Mouse (Mus musculus) cerebellum, adult 2 months (tissue): ENCODE results near the gene Aph1b. TPM values are rescaled to one million over a fixed set of nuclear protein-coding genes. Genes with fewer than 3 reads are reported as not detected.

Source experiments
- DNase-seq, 2 experiments: peaks; one replicate each; pipeline ENCODE4 v3.0.0; 2021
- H3K27ac ChIP-seq: fragments of 200-500 bp; 2 replicates; pipeline ENCODE4 v1.5.1; 2012; ENCODE audit warnings: low read length, control low read depth, inconsistent platforms; ENCODE audit not compliant: insufficient read depth
- H3K27me3 ChIP-seq: fragments of 200-500 bp; 2 replicates; pipeline ENCODE4 v1.6.1; 2012; ENCODE audit warnings: inconsistent platforms, mild to moderate bottlenecking, low read length, moderate library complexity; ENCODE audit not compliant: control insufficient read depth, insufficient read depth
- H3K4me1 ChIP-seq: fragments of 200-500 bp; 2 replicates; pipeline ENCODE4 v1.6.1; 2011; ENCODE audit warnings: low read length; ENCODE audit not compliant: control insufficient read depth, insufficient read depth
- H3K4me3 ChIP-seq: fragments of 200-500 bp; replicated peaks from 2 replicates; pipeline ENCODE3; 2011; ENCODE audit warnings: mild to moderate bottlenecking, low read depth, low read length, control low read depth; ENCODE audit not compliant: insufficient read depth
- CTCF ChIP-seq: fragments of 200-500 bp; IDR thresholded peaks from 2 replicates; pipeline ENCODE4 v1.5.1; 2011; ENCODE audit warnings: low read depth, mild to moderate bottlenecking, control low read depth, low read length, moderate library complexity, borderline replicate concordance; ENCODE audit not compliant: insufficient read depth
- POLR2A ChIP-seq: fragments of 200-500 bp; IDR thresholded peaks from 2 replicates; pipeline ENCODE4 v1.6.1; 2011; ENCODE audit warnings: low read length, control low read depth, borderline replicate concordance; ENCODE audit not compliant: insufficient read depth
- WGBS: fragments of 180-500 bp; shearing (Covaris S2); methylation state at CpG from one replicate; pipeline ENCODE4 v1.1.7; 2018; 5-methylcytosine and 5-hydroxymethylcytosine counted together
- polyA plus RNA-seq: library from polyadenylated mRNA; depleted of rRNA; stranded (reverse); fragments of >200 nt; gene quantifications from 2 replicates; pipeline ENCODE4 v1.2.3, GENCODE M21; 2012; rRNA removed

Gene Aph1b
- polyA plus RNA-seq, 1 experiment = 16.0 TPM

DNA sequence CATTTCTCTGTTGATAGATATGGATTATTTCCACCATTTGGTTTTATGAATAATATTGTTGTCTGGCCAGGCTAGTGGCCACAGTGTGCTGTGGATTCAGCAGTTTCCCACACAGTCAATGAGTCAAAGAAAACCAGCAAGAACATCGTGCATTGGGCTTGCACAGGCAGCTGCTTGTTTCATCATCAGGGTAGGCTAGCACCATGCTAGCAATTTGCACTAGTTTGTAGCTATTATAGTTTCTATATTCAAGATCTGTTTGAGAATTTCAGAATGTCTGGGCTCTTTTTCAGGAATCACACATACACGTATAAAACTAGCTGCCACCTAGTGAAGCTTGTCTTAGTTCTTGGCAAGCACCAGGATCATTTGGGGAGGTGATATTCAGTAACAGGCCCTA, 60.2 kb downstream of the Aph1b start:
- H3K27me3 ChIP-seq = no peaks in the 10 kb centered on the region
- no peak overlapping the region for H3K27ac ChIP-seq
- WGBS = 83% methylated on average over 2 of the region's 2 CpGs
- peaks cover 25% of the 10 kb centered on the region; the same call in 1 of the 2 replicates for H3K4me1 ChIP-seq
- H3K4me3 ChIP-seq = no peak overlapping the region
- DNase-seq = no peak
- TF ChIP-seq POLR2A (no peak), CTCF (no peak)

DNA sequence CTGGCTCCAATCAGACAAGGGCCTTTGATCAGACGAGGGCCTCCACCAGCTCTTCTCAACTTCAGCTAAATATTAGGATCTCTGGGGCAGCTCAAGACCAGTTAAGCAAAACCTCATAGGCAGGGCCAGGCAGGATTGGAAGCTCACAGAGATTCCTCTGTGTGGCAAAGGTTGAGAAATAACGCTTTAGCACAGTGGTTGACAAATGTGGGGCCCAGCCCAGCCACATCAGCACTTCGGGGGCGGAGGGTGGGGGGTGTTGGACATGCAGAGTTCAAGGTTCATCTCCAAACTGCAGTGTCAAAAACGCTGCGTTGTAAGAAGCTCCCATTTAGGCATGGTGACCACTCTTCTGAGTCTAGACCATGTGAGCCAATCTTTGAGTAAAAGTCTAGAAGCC, 60.7 kb downstream of the Aph1b start:
- Histone ChIP-seq H3K4me3 (no peak overlapping the region), H3K4me1 (peaks cover 25% of the 10 kb centered on the region; the same call in 1 of the 2 replicates), H3K27me3 (no peaks in the 10 kb centered on the region), H3K27ac (no peak overlapping the region)
- WGBS = 92% methylated on average over 6 of the region's 6 CpGs
- TF ChIP-seq POLR2A (no peak), CTCF (no peak)
- no peak for DNase-seq

DNA sequence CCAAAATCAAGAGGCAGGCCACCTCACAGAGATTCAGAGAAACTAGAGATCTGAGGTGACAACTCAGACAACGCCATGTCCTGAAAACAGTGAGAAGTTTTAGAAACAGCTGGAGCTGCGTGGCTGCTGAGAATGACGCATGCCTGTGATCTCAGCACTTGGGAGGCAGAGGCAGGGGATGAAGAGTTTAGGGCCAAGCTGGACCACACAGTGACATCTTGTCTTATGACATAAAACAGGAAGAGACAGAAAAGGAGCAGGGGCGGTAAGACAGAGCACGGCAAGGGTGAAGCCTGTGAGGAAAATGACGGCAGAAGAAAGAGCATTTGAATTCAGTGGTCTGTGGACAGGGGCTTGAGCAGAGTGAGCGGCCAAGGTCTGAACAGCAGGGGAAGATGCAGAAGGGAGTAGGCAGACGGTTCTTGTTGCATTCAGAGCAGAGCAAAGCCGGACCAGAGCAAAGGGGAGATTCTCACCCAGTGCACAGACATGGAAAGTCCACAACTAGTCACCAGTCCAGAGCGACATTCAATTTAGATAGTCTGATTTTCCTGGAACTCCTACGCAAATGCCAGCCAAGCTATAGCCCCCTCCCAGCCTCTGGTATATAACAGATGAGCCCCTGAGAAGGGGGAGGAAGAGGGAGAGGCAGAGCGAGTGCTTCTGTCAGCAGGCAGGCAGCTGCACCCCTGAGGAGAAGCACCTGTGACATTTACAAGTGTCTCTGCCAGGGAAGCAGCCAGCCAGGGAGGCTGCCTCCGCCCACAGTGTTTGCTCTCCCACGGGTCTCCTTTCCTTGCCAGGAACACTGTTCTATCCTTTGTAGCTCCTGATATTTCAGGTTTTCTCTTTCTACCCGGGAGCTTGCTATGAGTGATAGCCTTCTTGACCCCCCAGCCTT, 62.2 kb downstream of the Aph1b start:
- Histone ChIP-seq H3K27me3 (no peaks in the 10 kb centered on the region), H3K27ac (peak overlapping the region; percentile 75), H3K4me3 (peak overlapping the region; percentile 7), H3K4me1 (peaks cover 27% of the 10 kb centered on the region; the same call in 1 of the 2 replicates)
- 19% methylated on average over 15 of the region's 15 CpGs for WGBS
- TF ChIP-seq CTCF = no peak
- TF ChIP-seq POLR2A = peak; percentile 30; the same call in 1 of the 2 replicates
- peak; percentile 88 to 94 for DNase-seq

DNA sequence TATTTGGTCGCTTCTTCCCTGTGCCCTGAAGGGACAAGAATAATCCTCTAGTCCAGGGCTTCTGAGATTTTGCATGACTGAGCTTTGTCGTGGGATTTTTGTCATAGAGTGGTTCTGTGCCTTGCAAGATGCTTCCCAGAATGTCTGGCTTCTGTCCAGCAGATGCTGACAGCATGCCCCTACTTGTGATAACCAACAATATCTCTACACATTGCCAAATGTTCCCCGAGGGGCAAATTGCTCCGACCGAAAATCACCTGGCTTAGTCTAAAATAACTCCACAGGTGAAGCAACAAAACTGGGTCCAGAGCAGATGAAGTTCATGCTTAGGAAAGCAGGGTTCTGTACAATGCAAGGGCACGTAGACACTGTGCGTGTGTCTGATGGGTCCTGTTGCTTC, 64.0 kb downstream of the Aph1b start:
- 63% methylated on average over 7 of the region's 7 CpGs for WGBS
- Histone ChIP-seq H3K27me3 (no peaks in the 10 kb centered on the region), H3K4me3 (no peak overlapping the region), H3K27ac (no peak overlapping the region; the same call in 1 of the 2 replicates), H3K4me1 (peaks cover 40% of the 10 kb centered on the region)
- no peak for DNase-seq
- TF ChIP-seq CTCF = no peak
- no peak for TF ChIP-seq POLR2A

DNA sequence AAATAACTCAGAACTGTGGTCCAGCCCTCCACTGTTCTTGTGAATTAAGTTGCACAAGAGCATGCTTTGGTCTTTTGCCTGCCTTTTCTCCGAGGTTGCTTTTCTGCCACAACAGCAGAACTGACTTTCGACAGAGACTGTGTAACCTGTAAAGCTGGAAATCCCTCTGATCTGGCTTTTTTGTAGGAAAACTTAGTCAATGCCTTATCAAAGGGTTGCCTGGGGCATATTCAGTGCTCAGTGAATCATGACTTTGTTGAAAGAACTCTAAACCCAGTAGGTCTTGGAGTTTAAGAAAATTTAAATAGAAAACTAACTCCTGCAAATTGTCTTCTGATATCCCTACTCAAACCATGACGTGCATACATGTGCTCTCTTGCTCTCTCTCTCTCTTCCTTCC, 64.7 kb downstream of the Aph1b start:
- H3K27ac ChIP-seq = no peak overlapping the region
- 90% methylated on average over 3 of the region's 3 CpGs for WGBS
- no peak overlapping the region for H3K4me3 ChIP-seq
- no peak for TF ChIP-seq POLR2A
- DNase-seq = no peak
- peaks cover 40% of the 10 kb centered on the region for H3K4me1 ChIP-seq
- H3K27me3 ChIP-seq = no peaks in the 10 kb centered on the region

DNA sequence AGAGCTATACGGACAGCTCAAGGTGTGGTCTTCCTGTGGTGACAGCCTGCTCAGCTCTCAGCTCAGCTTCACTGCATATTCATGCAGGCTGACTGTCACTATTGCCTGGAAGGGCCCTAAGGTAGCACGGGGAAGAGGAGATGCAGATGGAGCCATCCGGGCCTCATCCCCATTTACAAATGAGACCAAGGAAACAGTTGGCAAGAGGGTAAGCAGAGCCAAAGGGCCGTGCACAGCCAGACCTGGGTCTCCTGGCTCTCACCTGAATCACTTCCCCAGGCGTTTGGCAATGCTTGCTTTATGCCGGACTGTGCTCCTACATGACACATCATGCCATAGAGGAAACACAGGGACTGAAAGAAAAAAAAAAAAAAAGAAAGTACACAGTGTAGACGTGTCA, 68.0 kb downstream of the Aph1b start:
- Histone ChIP-seq H3K4me3 (no peak overlapping the region), H3K27ac (peak overlapping the region; percentile 63; the same call in 1 of the 2 replicates), H3K4me1 (peaks cover 27% of the 10 kb centered on the region), H3K27me3 (no peaks in the 10 kb centered on the region)
- WGBS = 18% methylated on average over 7 of the region's 7 CpGs
- TF ChIP-seq CTCF (no peak), POLR2A (no peak)
- DNase-seq = peak; percentile 67 to 81

DNA sequence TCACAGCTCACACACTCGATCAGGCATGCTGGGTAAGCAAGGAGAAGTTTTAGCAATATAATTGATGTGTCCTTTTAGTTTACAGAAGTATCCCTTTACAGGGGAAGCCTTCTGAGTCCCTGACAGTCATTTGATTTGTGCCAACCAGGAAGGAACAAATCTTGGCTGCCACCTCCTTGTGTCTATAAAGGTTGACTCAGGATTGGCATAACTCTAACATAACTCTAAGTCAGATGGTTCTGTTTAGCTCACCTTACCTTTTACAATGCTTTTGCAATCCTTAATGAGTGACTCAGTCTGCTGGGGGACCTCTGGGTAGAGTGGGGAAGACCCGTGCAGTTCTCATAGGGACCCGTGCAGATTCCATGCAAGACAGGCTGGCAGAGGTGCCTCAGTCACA, 69.7 kb downstream of the Aph1b start:
- Histone ChIP-seq H3K4me3 (no peak overlapping the region), H3K4me1 (peaks cover 22% of the 10 kb centered on the region), H3K27ac (no peak overlapping the region), H3K27me3 (no peaks in the 10 kb centered on the region)
- 90% methylated on average over 3 of the region's 3 CpGs for WGBS
- TF ChIP-seq CTCF (no peak), POLR2A (no peak)
- DNase-seq = no peak

Other genes starting within 250 kb of the Aph1b start
- gene Usp3, start 202.3 kb downstream of the Aph1b start, polyA plus RNA-seq = 89.3 and 97.0 TPM in 2 replicates
- gene Car12, start 81.8 kb downstream of the Aph1b start, polyA plus RNA-seq = 3.4 and 8.4 TPM in 2 replicates
- gene Gm10647, start 1.5 kb upstream of the Aph1b start, polyA plus RNA-seq = 0.33 and 0.44 TPM in 2 replicates
- gene Aph1c, start 39.2 kb upstream of the Aph1b start, polyA plus RNA-seq = 3.3 and 4.0 TPM in 2 replicates
- gene Rab8b, start 124.2 kb upstream of the Aph1b start, polyA plus RNA-seq = 13.7 and 15.3 TPM in 2 replicates
- 53.7 and 55.7 TPM in 2 replicates for gene Rps27l, start 150.6 kb upstream of the Aph1b start, polyA plus RNA-seq
- 13.2 and 13.6 TPM in 2 replicates for gene Lactb, start 180.0 kb upstream of the Aph1b start, polyA plus RNA-seq